Mouse (Mus musculus) midbrain, embryonic 11.5 days (tissue): ENCODE results near the gene Chrna7. TPM values are rescaled to one million over a fixed set of nuclear protein-coding genes. Genes with fewer than 3 reads are reported as not detected.

Experiments used
- ATAC-seq: fragments of 200-750 bp; cut with Nextera tagmentation; 2 replicates; pipeline ENCODE4 v1.8.0; 2017; ENCODE audit warnings: moderate TSS enrichment, moderate library complexity; ENCODE audit not compliant: low FRiP score
- DNase-seq: peaks from one replicate; pipeline ENCODE4 v3.0.0; 2015; ENCODE audit warnings: low spot score; ENCODE audit errors: missing footprints
- H3K27ac ChIP-seq: fragments of 300-500 bp; sonication (generic); 2 replicates; pipeline ENCODE4 v1.5.1; 2014; ENCODE audit warnings: low read depth, low read length
- H3K27me3 ChIP-seq: fragments of 300-500 bp; sonication (generic); 2 replicates; pipeline ENCODE4 v1.6.1; 2014; ENCODE audit warnings: mild to moderate bottlenecking, low read length, moderate library complexity, mixed read lengths; ENCODE audit not compliant: control insufficient read depth, insufficient read depth
- H3K36me3 ChIP-seq: fragments of 300-500 bp; sonication (generic); 2 replicates; pipeline ENCODE4 v1.6.1; 2014; ENCODE audit warnings: mild to moderate bottlenecking, low read length, moderate library complexity, mixed read lengths; ENCODE audit not compliant: control insufficient read depth, insufficient read depth
- H3K4me1 ChIP-seq: fragments of 300-500 bp; sonication (generic); 2 replicates; pipeline ENCODE4 v1.6.1; 2014; ENCODE audit warnings: low read length; ENCODE audit not compliant: control insufficient read depth, insufficient read depth
- H3K4me2 ChIP-seq: fragments of 300-500 bp; sonication (generic); 2 replicates; pipeline ENCODE4 v1.6.1; 2014; ENCODE audit warnings: mild to moderate bottlenecking, moderate library complexity
- H3K4me3 ChIP-seq: fragments of 300-500 bp; sonication (generic); 2 replicates; pipeline ENCODE4 v1.5.1; 2014; ENCODE audit warnings: low read depth, low read length
- H3K9ac ChIP-seq: fragments of 300-500 bp; sonication (generic); 2 replicates; pipeline ENCODE4 v1.6.1; 2014; ENCODE audit warnings: low read length
- H3K9me3 ChIP-seq: fragments of 300-500 bp; sonication (generic); 2 replicates; pipeline ENCODE4 v1.6.1; 2016; ENCODE audit warnings: low read length; ENCODE audit not compliant: control insufficient read depth
- WGBS: fragments of 180-500 bp; shearing (Covaris S2); extraction: QIAGEN DNeasy Blood & Tissue Kit; methylation state at CpG from one replicate; pipeline ENCODE4 v1.1.7; 2014; 5-methylcytosine and 5-hydroxymethylcytosine counted together
- polyA plus RNA-seq: library from polyadenylated mRNA; unstranded; fragments of >200 nt; fragmentation: Nextera tagmentation; extraction: Ambion mirVana; gene quantifications from 2 replicates; pipeline ENCODE4 v1.2.1, GENCODE M21; 2014

Gene Chrna7
- polyA plus RNA-seq, 1 experiment from 2014 or later: 3.7 TPM

DNA sequence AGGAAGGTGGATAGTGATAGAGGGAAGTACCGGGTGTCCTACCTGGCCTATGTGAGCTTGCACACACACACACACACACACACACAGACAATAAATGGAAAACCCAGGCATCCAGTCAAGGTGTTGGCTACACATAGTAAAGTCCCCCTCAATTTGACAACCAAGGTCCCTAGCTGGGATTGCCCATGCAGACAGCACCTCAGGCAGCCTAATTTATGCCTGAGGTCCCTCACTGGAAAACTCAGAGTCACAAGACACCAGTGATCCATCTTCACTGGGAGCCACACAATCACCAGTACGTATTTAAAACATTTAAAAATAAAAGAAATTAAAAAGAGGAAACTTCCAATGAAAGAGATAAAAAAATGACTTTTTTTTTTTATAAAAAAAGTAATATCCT, 99.1 kb downstream of the Chrna7 start:
- no peaks in the 10 kb centered on the region for H3K27me3 ChIP-seq
- DNase-seq (no peak), ATAC-seq (0 out of 2 replicates have a peak, but pooled peaks have one; percentile 22)
- H3K4me1 ChIP-seq: no peaks in the 10 kb centered on the region
- H3K9ac ChIP-seq: no peak overlapping the region
- whole genome bisulfite sequencing: 78% methylated on average over 2 of the region's 2 CpGs
- H3K4me3 ChIP-seq: no peak overlapping the region
- H3K36me3 ChIP-seq: no peaks in the 10 kb centered on the region
- H3K9me3 ChIP-seq: no peaks in the 10 kb centered on the region
- H3K4me2 ChIP-seq: no peak overlapping the region
- H3K27ac ChIP-seq: no peak overlapping the region

DNA sequence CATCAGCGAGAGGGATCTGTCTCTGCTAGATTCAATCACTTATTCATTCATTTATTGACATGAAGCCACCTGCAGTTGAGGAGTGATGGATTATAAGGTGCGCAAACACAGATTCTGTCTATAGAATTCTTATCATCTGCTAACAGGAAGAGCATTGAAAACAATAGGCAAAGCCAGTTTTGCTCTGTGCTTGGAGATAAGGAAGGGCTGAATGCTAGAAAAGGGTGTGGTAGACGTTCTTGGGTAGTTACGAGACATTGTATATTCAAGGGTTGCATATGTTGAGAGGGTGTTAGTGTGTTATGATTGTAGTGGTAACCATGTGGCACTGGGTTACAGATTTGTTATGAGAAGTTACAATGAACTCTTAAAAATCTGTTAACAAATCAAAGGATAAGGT, 103.0 kb downstream of the Chrna7 start:
- Histone ChIP-seq H3K9ac (no peak overlapping the region), H3K4me3 (no peak overlapping the region), H3K4me2 (no peak overlapping the region), H3K9me3 (no peaks in the 10 kb centered on the region), H3K27me3 (no peaks in the 10 kb centered on the region), H3K27ac (no peak overlapping the region), H3K36me3 (no peaks in the 10 kb centered on the region), H3K4me1 (no peaks in the 10 kb centered on the region)
- DNase-seq (no peak), ATAC-seq (no peak)
- 89% methylated on average over 4 of the region's 4 CpGs for WGBS

DNA sequence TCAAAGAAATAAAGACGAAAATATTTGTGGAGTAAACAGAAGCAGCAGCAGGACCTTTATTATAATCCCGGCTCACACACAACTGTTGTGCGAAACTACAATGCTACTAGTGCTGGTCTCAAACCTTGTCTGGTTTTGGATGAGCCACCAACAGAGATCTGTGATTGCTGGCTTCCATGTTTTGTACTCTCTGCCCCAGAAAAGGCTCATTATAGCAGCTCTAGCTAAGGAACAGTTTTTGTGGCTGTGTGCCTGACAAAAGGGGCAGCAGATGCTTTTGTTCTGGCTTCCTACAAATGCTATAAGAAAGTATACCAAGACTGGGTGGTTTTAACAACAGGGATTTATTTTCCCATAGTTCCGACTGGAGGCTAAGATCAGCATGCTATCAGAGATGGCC, 126.4 kb downstream of the Chrna7 start:
- Histone ChIP-seq H3K36me3 (no peaks in the 10 kb centered on the region), H3K9ac (no peak overlapping the region), H3K4me2 (no peak overlapping the region), H3K4me1 (no peaks in the 10 kb centered on the region), H3K4me3 (no peak overlapping the region), H3K27me3 (no peaks in the 10 kb centered on the region), H3K9me3 (no peaks in the 10 kb centered on the region), H3K27ac (no peak overlapping the region)
- ATAC-seq (no peak), DNase-seq (no peak)
- 89% methylated on average over 4 of the region's 4 CpGs for WGBS

DNA sequence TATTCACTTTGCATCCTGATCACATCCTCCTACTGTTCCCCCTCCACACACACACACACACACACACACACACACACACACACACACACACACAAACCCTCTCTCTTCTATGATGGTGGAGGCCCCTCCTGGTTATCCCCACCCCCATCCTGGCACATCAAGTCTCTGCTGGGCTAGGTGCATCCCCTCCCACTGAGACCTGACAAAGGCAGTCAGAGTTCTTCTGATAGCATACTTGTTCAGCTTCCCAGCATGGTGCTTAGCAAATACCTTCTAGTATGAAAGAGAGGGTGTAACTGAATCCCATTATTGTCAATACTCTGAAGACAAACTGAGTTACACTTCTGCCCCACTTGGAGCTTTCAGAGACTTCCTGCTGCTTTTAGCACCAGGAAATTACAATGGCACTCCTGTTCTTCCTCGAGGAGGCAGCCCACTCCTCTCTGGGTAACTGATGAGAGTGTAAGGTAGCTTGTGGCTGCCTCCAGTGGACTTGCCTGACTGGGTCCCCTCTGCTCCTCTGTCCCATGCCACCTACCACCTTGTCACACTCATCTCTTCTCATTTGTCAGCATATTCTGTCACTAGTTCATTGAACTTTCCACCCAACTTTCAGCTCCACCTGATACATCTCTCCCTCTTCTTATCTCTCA, 127.9 kb downstream of the Chrna7 start:
- H3K36me3 ChIP-seq: no peaks in the 10 kb centered on the region
- no peaks in the 10 kb centered on the region for H3K9me3 ChIP-seq
- no peak overlapping the region for H3K4me3 ChIP-seq
- DNase-seq: no peak
- no peaks in the 10 kb centered on the region for H3K4me1 ChIP-seq
- no peak overlapping the region for H3K9ac ChIP-seq
- no peaks in the 10 kb centered on the region for H3K27me3 ChIP-seq
- no peak overlapping the region for H3K27ac ChIP-seq
- no peak for ATAC-seq
- no peak overlapping the region for H3K4me2 ChIP-seq
- 0% methylated on average over 1 of the region's 1 CpGs for WGBS

DNA sequence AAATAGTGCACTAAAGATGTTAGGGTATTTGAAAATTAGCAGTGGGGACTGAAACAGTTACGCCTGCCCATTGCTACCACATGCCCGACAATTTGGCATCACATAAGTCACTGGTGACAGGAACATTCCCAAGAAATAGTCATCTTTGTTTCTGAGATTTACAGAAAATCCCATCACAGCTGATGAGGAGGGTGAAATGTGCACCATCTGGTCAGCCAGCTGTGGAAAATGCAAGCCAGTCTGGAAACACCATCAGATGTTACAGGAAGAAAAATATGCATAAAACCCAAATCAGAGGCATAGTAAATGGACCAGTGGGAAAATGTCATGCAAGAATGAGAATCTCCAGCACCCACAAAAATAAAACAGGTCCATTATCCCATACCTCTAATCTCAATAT, 151.4 kb downstream of the Chrna7 start:
- Histone ChIP-seq H3K9ac (no peak overlapping the region), H3K4me3 (no peak overlapping the region), H3K4me1 (no peaks in the 10 kb centered on the region), H3K27me3 (no peaks in the 10 kb centered on the region), H3K27ac (no peak overlapping the region), H3K4me2 (no peak overlapping the region), H3K36me3 (no peaks in the 10 kb centered on the region), H3K9me3 (no peaks in the 10 kb centered on the region)
- DNase-seq (no peak), ATAC-seq (no peak)
- 92% methylated on average over 2 of the region's 2 CpGs for WGBS

Other genes with a start within 250 kb of the Chrna7 start
- 1.8 and 1.9 TPM in 2 replicates for gene Otud7a, start 232.2 kb upstream of the Chrna7 start, polyA plus RNA-seq